Mouse (Mus musculus) liver, embryonic 14.5 days (tissue): ENCODE results near the gene Ivns1abp.
"Not testable (repeated sequence)": the region's sequence is repeated elsewhere in the genome, so short reads cannot be mapped to it uniquely, and the experiment has no call there.

ENCODE experiments used
- CTCF ChIP-seq: IDR thresholded peaks from 2 replicates; pipeline ENCODE4 v1.5.1; 2016; ENCODE audit warnings: antibody characterized with exemption, low read depth, control low read depth
- EP300 ChIP-seq: IDR thresholded peaks from 2 replicates; pipeline ENCODE4 v1.6.1; 2016; ENCODE audit warnings: antibody characterized with exemption, low read depth

DNA sequence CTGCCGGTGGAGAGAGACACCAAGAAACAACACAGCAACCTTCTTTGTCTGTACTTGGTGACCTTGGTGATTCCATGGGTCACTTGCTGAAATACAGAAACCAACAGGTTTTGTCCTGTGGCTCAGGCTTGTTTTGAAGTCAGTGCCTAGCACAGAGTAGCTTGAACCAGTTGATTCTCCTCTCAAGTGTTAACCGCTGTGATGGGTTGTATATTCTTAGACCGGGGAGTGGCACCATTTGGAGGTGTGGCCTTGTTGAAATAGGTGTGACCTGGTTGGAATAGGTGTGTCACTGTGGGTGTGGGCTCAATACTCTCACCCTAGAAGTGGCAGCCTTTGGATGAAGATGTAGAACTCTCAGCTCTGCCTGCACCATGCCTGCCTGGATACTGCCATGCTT is 39.3 kb upstream of the Ivns1abp start:
- not testable (repeated sequence) for TF ChIP-seq CTCF, EP300
